Mouse (Mus musculus): ENCODE data around the gene Plek2.

The Plek2 gene

DNA sequence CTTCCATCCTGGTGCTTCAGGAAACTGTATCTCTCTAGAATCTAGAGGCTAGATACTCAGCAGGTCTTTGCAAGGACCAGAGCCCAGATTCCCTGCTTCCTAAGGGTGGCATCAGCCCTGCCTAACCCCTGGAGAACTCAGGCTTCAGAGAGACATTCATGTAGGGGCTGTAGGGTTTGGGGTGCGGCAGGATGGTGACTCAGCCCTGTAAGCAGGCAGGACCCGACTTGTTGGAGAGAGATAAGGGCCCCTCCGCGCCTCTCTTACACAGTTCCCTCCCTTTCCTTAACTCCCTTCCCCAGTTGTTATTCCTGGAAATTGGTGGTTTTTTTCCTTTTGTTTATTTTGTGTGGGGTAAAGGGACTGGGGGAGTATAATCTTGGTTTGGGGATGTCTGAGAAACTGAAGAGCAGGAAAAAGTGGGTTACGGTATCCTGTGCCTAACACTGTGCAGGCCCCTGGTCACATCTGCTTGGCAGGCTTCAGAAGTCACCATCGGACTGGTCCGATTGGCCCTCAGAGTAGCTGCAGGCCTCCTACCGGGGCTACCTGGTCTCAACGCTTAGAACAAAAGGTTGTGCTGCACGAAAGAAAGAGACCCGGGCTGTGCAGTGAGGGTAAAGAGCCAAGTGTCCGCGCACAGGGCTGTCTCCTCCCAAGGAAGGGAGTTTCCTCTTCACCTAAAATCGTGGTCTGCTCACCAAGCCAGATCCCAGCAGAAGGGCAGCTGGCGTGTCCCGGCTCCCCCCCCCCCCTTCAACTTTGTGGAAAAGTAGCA, 4.1 kb upstream of the Plek2 start:
- peak; percentile 62 for DNase-seq (ENCODE audit: low spot score)

DNA sequence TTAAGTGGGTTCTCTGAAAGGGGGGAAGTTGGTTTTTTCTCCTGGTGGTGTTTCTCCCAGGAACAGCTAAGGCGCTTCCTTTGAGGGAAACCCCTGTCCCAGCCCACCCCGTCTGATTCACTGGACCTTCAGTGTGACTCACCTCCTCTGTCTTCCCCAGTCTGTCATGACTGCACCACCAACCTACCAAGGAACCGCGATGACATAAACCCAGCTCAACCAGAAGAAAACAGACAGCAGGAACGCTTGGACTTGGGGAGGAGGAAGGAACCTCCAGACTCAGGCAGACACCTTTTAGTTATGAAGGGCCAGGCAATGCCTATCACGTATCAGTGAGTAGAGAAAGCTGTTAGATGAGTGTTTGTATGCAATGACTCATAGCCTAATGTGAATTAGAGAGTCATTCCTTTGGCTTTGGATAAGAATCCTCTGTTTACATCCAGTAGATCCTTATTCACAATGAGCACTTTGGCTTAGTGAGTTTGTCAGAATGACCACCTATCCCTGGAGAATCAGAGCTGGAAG, 1.4 kb upstream of the Plek2 start:
- no peak for DNase-seq (ENCODE audit: low spot score)

DNA sequence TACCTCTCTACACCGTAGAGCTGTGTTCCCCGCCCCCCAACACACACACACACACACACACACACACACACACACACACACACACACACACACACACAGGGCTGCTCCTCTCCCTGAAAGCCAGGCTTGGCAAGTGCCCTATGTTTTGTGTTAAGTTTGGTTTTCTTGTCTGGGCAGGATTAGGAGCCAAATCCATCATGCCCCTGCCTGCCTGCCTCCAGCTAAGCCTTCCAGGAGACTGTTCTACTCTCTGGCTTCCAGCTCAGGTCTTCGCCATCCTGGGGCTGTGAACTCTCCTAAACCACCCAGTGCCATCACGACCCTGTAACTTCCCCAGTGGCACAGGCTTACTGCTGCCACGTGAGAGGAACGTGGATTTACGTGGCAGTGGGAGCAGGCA, 2.3 kb downstream of the Plek2 start:
- DNase-seq (ENCODE audit: low spot score): no peak

DNA sequence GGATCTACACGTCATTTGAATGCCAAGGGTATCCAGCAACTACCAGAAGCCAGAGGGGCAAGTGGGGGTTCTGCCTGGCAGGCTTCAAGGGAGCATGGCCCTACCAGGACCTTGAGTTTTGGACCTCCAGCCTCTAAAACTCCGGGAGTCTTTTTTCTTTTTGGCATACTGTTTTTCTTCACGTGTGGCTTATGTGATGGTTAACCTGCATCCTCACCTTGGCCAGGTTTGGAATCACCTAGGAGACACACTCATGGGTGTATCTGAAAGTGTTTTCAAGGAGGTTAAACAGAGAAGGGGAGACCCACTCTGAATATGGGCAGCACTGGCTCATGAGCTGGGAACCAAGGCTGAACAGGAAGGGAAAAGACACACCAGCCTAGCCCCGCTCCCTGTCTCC, 3.5 kb downstream of the Plek2 start:
- DNase-seq (ENCODE audit: low spot score): no peak

DNA sequence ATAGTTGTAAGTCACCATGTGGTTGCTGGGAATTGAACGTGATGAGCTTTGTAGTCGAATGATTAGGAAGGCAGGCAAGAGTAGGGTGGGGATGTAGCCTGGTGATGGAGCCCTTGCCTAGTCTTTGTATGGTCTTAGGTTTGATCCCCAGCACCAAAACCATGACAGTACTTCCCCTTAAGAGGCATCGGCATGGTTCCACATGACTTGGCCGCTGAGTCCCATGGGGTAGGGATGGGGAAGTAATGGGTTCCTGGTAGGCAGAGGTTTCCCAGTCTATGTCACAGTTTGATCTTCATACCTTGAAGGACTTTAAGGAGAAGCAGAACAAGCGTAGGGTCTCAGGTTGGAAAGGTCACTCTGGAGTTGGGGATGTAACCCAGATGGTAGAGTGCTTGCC, 5.3 kb downstream of the Plek2 start:
- no peak for DNase-seq (ENCODE audit: low spot score)

DNA sequence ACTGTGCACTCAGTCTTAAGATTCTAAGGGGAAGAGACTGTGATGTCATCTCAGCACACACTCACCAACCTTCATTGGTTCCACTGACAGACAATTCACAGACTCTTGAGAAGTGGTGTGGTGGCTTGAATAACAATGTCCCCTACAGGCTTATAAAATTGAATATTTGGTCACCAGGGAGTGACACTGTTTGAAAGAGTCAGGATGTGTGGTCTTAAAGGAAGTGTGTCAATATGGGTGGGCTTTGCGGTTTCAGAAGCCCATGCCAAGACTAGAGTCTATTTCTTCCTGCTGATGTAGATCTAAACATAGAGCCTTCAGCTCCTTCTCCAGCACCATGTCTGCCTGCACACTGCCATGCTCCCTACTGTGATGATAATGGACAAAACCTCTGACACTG, 8.9 kb downstream of the Plek2 start:
- no peak for DNase-seq (ENCODE audit: low spot score)

DNA sequence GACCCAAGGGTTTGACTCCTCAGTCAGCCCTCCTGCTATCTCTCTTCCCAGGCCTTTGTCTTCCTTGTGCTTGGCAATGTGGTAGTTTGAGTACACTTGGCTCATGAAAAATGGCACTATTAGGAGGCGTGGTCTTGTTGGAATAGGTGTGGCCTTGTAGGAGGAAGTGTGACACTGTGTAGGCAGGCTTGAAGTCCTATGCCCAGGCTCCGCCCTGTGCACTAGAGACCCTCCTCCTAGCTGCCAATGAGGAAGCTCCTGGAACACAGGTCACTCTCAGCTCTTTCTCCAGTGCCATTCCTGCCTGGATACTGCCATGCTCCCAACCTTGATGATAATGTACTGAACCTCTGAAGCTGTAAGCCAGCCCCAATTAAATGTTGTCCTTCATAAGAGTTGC, 15.6 kb downstream of the Plek2 start:
- no peak for DNase-seq (ENCODE audit: low spot score)

DNA sequence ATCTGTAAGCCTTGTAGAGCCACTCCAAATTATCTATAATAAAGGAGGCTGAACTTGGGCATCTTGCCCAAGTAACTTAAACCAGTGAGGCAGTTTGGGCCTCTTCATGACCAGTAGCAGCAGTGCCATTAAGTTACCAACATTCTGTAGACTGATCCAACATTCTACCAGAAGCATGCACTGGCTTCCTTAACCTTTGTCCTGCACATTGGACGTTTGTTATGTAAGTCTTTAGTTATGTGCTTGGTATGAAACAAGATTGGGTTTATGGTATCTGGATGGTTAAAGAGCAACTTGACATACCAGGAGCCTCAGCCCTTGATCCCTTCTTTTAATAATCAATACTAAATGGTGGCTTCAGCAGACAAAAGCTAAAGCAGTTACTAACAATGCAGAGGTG, 16.7 kb downstream of the Plek2 start:
- DNase-seq (ENCODE audit: low spot score): no peak

GRCm38 (mm10) chr12:78874581-78874980, 32.2 kb downstream of the Plek2 start:
- no peak for DNase-seq (ENCODE audit: low spot score)

GRCm38 (mm10) chr12:78868115-78868514, 38.6 kb downstream of the Plek2 start:
- no peak for DNase-seq (ENCODE audit: low spot score)

DNA sequence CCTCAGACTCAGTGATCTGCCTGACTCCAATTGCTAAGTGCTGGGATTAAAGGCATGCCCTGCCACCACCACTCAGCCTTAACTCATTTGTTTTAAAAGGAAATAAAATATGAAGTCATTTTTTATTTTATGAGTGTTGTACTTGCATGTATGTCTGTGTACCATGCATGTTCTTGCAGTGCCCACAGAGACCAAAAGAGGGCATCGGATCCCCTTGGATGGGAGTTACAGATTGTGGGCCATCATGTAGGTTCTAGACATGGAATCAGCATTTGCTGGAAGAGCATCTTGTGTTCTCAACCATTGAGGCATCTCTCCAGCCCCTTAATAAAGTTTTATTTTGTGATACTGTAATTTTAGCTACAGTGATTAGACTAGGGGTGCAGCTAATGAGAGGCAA, 41.3 kb downstream of the Plek2 start:
- DNase-seq (ENCODE audit: low spot score): peak; percentile 24

DNA sequence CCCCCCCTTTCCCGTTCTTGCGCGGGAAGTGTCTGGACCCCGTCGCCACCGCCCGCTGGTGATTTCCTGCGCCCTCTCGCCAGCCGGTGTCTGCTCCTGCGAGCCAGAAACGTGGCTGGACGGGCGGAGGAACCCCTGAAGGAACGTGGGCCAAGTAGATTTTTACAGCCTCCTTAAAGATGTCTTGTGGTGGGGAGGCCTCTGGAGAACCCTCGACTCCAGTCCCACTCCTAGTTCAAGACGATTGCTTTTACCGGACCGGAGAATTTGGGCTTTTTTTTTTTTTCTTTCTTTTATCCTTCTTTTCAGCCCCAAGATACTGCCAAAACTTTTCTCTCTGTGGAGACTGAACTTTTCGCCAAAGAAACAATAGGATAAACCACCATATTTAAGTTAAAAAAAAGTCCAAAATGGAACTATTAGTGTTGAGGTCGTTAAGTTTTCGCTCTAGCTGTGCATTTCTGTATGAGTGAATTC, 44.5 kb downstream of the Plek2 start:
- no peak for DNase-seq (ENCODE audit: low spot score)

DNA sequence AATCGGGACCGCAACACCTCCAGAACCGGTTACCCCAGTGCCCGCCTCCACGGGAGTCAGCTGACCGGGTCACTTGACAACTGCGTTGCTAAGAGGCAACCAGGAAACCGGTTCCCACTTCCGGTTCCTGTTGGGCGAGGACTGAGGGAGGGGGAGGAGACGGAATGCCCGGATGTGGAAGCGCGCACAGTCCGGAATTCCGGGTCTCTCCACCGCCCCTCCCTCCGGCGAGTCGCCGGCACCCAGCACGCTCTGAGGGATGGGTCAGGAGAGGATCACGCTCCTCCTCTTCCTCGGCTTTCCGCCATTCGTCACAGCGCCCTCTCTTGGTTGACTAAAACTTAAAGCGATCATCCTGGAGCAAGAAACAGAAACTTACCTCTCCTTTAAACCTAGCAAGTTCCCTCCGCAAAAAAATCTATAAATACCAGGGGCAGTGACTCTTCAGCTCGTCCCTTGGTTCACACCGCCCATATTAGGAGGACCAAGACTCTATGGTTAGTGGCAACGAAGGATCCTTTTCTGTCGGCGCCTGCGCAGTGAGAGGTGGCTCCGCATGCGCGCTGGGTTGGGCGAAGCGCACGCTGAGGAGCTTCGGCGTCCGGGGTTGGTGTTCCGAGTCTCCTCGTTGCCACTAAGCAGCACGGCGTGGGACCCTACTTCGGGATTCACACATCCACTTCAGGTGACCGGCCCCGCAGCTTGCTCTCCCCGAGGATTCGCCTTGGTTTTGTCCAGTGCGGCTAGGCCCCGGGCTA, 45.1 kb downstream of the Plek2 start, which contains the start of the genes Atp6v1d and Eif2s1:
Gene Atp6v1d, minus strand, starts transcription at position 143 of the 758 bp plus-strand sequence.
Gene Eif2s1, plus strand, starts transcription at position 324 of the 758 bp plus-strand sequence.
- peak; percentile 95 for DNase-seq (ENCODE audit: low spot score)

GRCm38 (mm10) chr12:78860921-78861495, 45.8 kb downstream of the Plek2 start:
- no peak for DNase-seq (ENCODE audit: low spot score)

DNA sequence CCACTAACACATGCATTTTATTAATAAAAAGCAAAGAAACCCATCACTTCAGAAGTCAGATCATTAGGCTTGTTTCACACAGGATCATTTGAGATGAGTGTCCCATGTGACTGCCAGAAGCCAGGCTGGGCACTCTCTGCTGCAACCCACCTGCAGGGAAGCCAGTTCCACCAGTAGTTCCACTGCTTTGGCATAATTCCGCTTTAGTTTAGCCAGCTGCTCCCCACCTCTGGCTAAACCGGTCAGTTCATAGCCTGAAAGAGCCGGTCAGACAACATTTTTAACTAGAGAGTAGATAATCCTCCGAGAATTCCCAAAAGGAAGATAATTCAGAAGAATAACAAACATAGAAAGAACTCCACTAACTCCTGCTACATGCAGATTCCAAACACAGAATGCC, 58.5 kb downstream of the Plek2 start:
- DNase-seq (ENCODE audit: low spot score): no peak

DNA sequence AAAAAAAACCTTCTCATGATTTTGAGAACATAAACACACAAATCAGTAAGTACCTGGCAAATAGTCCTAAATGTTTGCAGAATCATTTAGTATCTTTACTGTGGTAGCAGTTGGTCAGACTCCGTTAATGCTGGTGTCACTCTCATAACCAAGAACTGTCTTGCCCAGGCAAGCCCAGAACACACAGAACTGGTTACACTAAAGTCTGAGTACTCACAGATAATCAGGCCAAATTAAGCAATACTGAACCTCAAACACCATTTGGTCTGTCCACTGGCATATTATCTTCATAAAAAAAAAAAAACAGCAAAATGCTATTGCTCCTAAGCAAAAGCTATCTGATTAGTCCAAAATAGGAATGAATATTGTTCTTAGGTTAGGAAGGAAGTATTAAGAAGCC, 64.3 kb downstream of the Plek2 start:
- DNase-seq (ENCODE audit: low spot score): no peak

DNA sequence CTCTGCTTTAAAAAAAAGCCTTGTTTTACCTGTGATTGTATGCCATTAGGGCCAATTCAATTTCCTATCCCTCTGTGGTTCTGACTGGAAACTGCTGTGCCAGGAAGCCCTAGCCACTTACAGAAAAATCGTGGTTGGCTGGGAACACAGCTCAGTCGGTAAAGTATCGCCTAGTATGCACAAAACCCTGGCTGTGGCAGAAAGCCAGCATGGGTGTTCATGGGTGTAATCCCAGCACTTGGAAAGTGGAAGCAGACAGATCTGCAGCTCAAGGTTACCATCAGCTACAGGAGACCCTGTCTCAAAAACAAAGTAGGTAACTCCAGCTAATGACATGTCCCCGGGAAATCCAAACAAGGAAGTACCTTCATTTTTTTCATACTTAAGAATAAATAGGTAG, 66.9 kb downstream of the Plek2 start:
- DNase-seq (ENCODE audit: low spot score): no peak
